Mouse (Mus musculus) urinary bladder, postnatal 14 days (tissue): ENCODE results near the gene Gm2897.
"Not testable (repeated sequence)": the region's sequence is repeated elsewhere in the genome, so short reads cannot be mapped to it uniquely, and the experiment has no call there.

Source experiments
- DNase-seq: peaks from one replicate; pipeline ENCODE4 v3.0.0; 2021; ENCODE audit warnings: low spot score

The Gm2897 gene

DNA sequence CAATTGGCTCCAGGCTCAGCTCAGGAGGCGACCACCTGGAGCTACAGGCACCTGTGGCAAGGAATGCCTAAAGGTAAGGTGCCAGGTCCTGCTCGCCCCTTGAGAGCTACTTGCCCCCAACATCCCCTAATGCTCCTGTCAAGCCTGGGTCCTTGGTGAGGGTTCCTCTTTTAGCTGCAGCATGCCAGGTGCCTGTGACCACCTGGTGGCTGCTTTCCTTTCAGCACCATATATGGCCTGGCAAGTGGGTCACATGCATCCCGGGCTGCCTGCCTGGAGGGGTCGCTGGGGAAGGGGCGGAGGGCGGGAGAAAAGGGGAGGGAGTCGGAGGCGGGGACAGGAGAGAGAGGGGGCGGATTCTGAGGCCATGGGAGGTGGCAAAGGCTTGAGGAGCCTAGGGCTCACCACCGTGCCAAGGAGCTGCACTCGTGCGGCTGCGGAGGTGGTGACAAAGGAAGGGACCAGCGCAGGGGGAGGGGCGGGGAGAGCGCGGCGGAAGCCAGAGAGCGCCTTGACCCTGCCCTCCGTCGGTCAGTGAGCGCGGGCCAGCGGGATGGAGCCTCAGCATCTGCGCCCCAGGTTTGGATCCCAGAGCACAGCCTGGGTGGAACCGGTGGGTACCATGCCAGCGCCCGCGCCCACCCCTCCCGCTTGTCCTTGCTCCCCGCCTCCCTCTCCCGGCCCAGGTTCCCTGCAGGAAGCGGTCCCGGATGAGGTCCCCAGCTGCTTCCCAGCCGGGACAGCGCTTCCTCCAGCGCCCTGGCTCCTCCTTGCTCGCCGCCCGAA is at the start of gene Gm2897:
Gene Gm2897 (plus strand): TSS at position 559 of the 786 bp plus-strand sequence.
- DNase-seq = peak; percentile 9

DNA sequence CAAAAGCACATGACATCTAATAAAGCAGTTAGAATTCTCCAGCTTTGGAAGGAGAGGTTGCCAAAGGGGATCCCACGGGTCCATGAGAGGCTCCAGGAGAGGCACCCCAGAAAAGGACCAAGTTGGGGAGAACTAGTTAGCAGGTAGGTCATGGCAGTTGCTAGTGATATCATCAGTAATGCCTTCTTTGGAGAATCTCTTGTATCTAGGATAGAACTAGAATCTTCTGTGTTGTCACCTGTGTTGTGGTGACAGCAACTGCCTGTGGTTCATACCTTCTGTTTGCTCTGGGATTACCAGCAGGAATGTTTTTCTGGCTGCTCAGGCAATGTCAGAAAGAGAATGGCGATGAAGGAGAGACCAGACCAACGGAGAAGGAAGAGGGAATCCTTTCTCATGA is 19.4 kb upstream of the Gm2897 start, which contains the start of gene Gm2888:
Gene Gm2888 (plus strand): TSS at position 301 of the 400 bp plus-strand sequence.
- DNase-seq = not testable (repeated sequence)

DNA sequence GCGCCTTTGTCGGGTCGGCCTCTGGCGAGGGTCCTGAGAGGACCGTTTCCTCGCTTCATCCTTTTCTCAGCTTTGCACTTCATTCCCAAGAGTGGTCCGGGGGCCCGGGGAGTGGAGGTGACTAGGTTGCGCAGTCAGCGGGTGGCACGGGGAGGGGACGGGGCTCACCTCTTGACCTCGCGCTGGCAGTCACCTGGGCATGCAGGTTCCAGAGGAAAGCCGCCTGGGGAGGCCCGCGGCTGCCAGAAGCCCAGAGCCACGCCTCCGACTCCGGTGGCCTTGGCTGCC is 372 bp downstream of the Gm2897 start:
- DNase-seq = not testable (repeated sequence)

DNA sequence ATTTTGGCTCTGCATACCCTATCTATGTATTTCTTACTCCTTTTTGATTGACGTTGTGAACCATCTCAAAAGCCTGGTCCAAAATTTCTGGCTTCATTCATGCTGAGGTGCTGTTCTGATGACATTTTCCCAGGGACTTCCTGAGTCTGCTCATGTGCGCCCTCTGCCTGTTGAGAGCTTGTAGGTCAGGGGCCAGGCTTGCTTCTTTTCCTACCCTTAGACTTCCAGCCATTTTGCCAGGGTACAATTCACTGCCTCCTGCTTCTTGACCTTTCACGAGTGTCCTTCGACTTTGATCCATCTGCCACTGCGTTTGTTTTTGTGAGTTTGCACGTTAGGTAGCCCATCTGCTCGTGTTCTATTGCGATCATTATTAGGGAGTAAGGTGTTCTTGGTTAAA is 1.0 kb downstream of the Gm2897 start:
- DNase-seq = peak; percentile 2

DNA sequence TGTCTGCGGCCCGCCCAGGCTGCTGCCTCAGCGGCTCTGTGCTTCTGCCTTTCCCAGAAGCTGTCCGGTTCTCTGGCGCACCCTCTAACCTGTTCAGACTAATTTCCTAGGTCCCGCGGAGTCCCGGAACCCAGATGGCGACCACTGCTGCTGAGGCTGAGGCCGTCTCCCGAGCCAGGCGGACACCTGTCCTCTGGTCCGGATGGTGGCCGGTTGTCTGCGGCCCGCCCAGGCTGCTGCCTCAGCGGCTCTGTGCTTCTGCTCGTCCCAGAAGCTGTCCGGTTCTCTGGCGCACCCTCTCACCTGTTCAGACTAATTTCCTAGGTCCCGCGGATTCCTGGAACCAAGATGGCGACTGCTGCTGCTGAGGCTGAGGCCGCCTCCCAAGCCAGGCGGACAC is 67.0 kb downstream of the Gm2897 start:
- DNase-seq = peak; percentile 2
